Mouse (Mus musculus) stomach, postnatal 0 days (tissue): Measurements from ENCODE around the gene Prima1. TPM values are rescaled to one million over a fixed set of nuclear protein-coding genes. Genes with fewer than 3 reads are reported as not detected.

Experiments
- ATAC-seq: fragments of 200-750 bp; cut with Nextera tagmentation; 2 replicates; pipeline ENCODE4 v1.8.0; 2017; ENCODE audit not compliant: low FRiP score, low TSS enrichment
- DNase-seq: peaks from one replicate; pipeline ENCODE4 v3.0.0-alpha.2; 2016; ENCODE audit warnings: low spot score
- H3K27ac ChIP-seq: fragments of 300-500 bp; sonication (generic); replicated peaks from 2 replicates; pipeline ENCODE4 v1.5.1; 2014; ENCODE audit warnings: mild to moderate bottlenecking, control low read depth
- H3K27me3 ChIP-seq: fragments of 300-500 bp; sonication (generic); 2 replicates; pipeline ENCODE4 v1.6.1; 2014; ENCODE audit warnings: low read length; ENCODE audit not compliant: control insufficient read depth, insufficient read depth
- H3K36me3 ChIP-seq: fragments of 300-500 bp; sonication (generic); 2 replicates; pipeline ENCODE4 v1.6.1; 2014; ENCODE audit warnings: low read length, mixed read lengths; ENCODE audit not compliant: control insufficient read depth, insufficient read depth
- H3K4me1 ChIP-seq: fragments of 300-500 bp; sonication (generic); replicated peaks from 2 replicates; pipeline ENCODE4 v1.6.1; 2014; ENCODE audit warnings: antibody characterized with exemption; ENCODE audit not compliant: control insufficient read depth, insufficient read depth
- H3K4me2 ChIP-seq: fragments of 300-500 bp; sonication (generic); replicated peaks from 2 replicates; pipeline ENCODE4 v1.6.1; 2014; ENCODE audit warnings: low read depth, mild to moderate bottlenecking, control low read depth, moderate library complexity
- H3K4me3 ChIP-seq: fragments of 300-500 bp; sonication (generic); 2 replicates; pipeline ENCODE4 v1.5.1; 2014; ENCODE audit warnings: low read depth, low read length, control low read depth
- H3K9ac ChIP-seq: fragments of 300-500 bp; sonication (generic); 2 replicates; pipeline ENCODE4 v1.6.1; 2014; ENCODE audit warnings: mild to moderate bottlenecking, low read length, control low read depth, mixed read lengths
- H3K9me3 ChIP-seq: fragments of 300-500 bp; sonication (generic); 2 replicates; pipeline ENCODE4 v1.6.1; 2016; ENCODE audit warnings: low read length; ENCODE audit not compliant: control insufficient read depth
- CTCF ChIP-seq: IDR thresholded peaks from 2 replicates; pipeline ENCODE4 v1.5.1; 2016; ENCODE audit warnings: antibody characterized with exemption, low read depth, mild to moderate bottlenecking, moderate library complexity
- EP300 ChIP-seq: optimal IDR thresholded peaks from 2 replicates; pipeline ENCODE3; 2016; ENCODE audit warnings: antibody characterized with exemption
- WGBS: fragments of 180-500 bp; shearing (Covaris S2); extraction: QIAGEN DNeasy Blood & Tissue Kit; methylation state at CpG from one replicate; pipeline ENCODE4 v1.1.7; 2014; 5-methylcytosine and 5-hydroxymethylcytosine counted together
- polyA plus RNA-seq: library from polyadenylated mRNA; unstranded; fragments of >200 nt; fragmentation: Nextera tagmentation; extraction: Ambion mirVana; gene quantifications from 2 replicates; pipeline ENCODE4 v1.2.1, GENCODE M21; 2015

The Prima1 gene
- polyA plus RNA-seq, 1 experiment from 2014 or later: 1.5 TPM

DNA sequence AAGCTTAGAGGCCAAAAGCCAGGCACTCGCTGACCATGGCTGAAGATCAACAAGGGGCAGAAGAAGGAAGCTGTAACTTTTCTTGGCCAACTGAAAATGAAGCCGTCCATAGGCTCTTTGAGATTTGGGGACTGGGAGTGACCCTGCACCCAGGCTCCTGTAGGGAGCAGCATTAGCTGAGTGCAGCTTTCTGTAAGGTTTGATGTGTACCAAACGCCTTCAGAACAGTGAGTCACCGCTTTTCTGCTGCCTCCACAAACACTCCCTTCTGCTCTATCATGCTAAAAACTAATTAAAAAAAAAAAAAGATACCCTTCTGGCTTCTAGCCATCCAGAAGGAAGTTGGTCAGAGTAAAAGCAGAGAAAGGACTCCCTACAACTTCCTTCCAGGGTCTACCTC lies 34.5 kb upstream of the Prima1 start:
- Histone ChIP-seq H3K4me3 (no peak overlapping the region), H3K4me1 (no peaks in the 10 kb centered on the region), H3K27ac (no peak overlapping the region), H3K27me3 (no peaks in the 10 kb centered on the region), H3K36me3 (no peaks in the 10 kb centered on the region), H3K9me3 (no peaks in the 10 kb centered on the region), H3K9ac (no peak overlapping the region), H3K4me2 (no peak overlapping the region)
- WGBS: 31% methylated on average over 4 of the region's 4 CpGs
- peak; percentile 63; the same call in 1 of the 2 replicates for ATAC-seq
- TF ChIP-seq EP300 (no peak), CTCF (peak; percentile 59)
- DNase-seq: no peak

DNA sequence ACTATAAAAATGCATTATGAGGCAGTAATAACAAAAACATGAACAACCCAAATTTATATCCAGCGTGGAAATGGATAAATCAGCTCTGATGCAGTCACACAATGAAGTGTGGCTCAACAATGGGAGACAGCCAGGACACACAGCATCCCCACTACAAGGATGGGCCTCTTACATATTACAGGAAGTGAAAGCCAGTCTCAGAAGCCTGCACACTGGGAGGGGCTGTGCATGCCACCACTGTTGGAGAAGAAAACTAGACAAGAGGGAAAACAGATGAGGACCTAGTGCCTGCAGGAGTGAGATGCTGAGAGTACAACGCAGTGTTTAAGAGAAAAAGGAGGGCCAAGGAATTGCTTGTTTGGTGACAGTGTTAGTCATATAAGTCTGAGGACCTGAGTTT lies 31.8 kb upstream of the Prima1 start:
- WGBS: 89% methylated on average over 2 of the region's 2 CpGs

DNA sequence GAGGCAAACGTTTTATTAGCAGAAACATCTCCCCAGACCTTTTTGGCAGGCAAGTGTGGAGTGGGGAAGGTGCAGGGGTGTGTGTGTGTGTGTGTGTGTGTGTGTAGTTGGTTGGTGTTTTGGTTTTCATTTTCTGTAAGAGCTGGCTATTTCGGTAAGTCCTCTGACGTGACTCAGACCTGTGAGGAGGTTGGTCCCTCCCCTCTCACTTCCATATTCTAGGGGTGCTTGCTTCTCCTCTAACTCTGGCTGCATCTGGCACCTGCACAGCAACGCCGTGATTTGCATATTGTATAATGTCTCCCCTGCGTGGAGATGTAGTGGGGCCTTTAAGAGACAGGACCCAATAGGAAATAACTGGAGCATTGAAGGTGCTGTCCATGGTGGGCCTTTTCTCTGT lies 31.1 kb upstream of the Prima1 start:
- no peak for DNase-seq

More for the DNA sequence above, 31.8 kb upstream of the Prima1 start:
- no peak overlapping the region for H3K4me2 ChIP-seq
- DNase-seq: no peak
- no peaks in the 10 kb centered on the region for H3K4me1 ChIP-seq
- H3K9ac ChIP-seq: no peak overlapping the region
- no peaks in the 10 kb centered on the region for H3K36me3 ChIP-seq
- no peak overlapping the region for H3K27ac ChIP-seq
- TF ChIP-seq CTCF: no peak
- no peak for TF ChIP-seq EP300
- H3K9me3 ChIP-seq: no peaks in the 10 kb centered on the region
- no peak overlapping the region for H3K4me3 ChIP-seq
- no peak for ATAC-seq
- H3K27me3 ChIP-seq: no peaks in the 10 kb centered on the region

DNA sequence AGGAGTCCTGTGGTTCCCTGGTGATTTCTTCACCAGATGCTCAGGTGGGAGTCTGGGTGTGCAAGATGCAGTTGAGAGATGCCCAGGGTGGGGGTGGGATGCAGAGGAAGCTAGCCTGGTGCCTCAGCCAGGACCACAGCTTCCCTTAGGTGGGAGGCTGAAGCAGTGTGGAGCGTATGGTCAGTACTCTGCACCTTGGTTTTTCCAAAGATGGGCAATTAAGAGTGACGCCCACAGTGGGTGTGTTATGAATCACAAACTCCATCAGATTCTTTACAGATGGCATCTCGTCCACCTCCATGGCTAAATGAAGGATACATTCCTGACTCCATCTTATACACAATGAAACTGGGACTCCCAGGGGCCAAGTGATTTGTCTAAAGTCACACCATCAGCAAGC lies 30.2 kb upstream of the Prima1 start:
- Histone ChIP-seq H3K27ac (no peak overlapping the region), H3K4me2 (no peak overlapping the region), H3K4me3 (no peak overlapping the region), H3K9ac (no peak overlapping the region), H3K36me3 (no peaks in the 10 kb centered on the region), H3K4me1 (no peaks in the 10 kb centered on the region), H3K27me3 (no peaks in the 10 kb centered on the region), H3K9me3 (no peaks in the 10 kb centered on the region)
- ATAC-seq (no peak), DNase-seq (no peak)
- no peak for TF ChIP-seq CTCF
- no peak for TF ChIP-seq EP300
- WGBS: 86% methylated on average over 3 of the region's 3 CpGs

More for the DNA sequence above, 31.1 kb upstream of the Prima1 start:
- Histone ChIP-seq H3K4me1 (no peaks in the 10 kb centered on the region), H3K36me3 (no peaks in the 10 kb centered on the region), H3K4me2 (no peak overlapping the region), H3K9ac (no peak overlapping the region), H3K27ac (no peak overlapping the region), H3K9me3 (no peaks in the 10 kb centered on the region), H3K4me3 (no peak overlapping the region), H3K27me3 (no peaks in the 10 kb centered on the region)
- no peak for ATAC-seq
- TF ChIP-seq CTCF (no peak), EP300 (no peak)
- 62% methylated on average over 6 of the region's 6 CpGs for WGBS

- WGBS: 45% methylated on average over 3 of the region's 3 CpGs
These were observed 24.7 kb upstream of the Prima1 start for GRCm38 (mm10) chr12:103266605-103267004.

DNA sequence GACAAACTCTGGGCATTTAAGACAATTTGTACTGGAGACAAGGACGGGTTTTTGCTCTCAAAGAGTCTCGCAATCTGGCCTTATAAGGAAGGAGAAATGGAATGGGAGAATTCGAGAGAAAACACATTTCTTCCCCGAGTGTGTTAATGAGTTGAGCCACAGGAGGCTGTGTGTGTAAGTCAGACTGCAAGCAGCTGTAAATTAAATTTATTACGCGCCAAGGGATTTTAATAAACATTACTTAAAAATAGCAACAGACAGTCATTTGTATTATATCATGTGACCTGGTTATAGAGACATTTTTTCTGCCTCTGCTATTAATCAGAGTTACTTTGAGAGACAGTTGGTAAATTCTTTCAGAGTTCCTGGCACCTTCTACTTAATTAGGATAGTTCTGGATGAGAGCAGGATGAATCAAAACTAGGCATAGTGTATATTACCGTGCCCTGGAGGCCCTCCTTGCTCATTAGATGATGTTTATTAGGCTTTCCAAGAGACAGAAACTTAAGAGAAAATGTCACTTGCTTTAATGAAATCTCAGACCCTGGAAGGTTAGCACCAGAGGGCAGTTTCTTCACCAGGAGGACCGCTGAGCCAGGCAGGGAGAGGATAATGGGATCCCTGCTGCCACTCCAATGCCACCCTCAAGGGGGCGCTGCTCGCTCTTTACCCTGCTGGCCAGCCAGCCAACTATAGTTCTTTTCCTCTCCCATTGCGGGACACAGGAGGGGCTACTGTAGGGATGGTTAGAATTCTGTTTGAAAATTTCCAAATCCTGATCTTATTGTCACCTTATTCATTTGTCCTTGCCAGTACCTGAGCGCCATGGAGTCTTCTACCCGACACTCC lies 20.3 kb upstream of the Prima1 start:
- no peaks in the 10 kb centered on the region for H3K4me1 ChIP-seq
- no peak overlapping the region for H3K27ac ChIP-seq
- no peaks in the 10 kb centered on the region for H3K27me3 ChIP-seq
- no peak overlapping the region for H3K4me3 ChIP-seq
- H3K4me2 ChIP-seq: no peak overlapping the region
- H3K9ac ChIP-seq: no peak overlapping the region
- 39% methylated on average over 13 of the region's 13 CpGs for WGBS
- DNase-seq (peak; percentile 36), ATAC-seq (no peak; the same call in 1 of the 2 replicates)
- H3K36me3 ChIP-seq: no peaks in the 10 kb centered on the region
- TF ChIP-seq EP300 (no peak), CTCF (peak; percentile 70)
- no peaks in the 10 kb centered on the region for H3K9me3 ChIP-seq

More at GRCm38 (mm10) chr12:103266605-103267004, 24.7 kb upstream of the Prima1 start:
- Histone ChIP-seq H3K9ac (no peak overlapping the region), H3K27ac (no peak overlapping the region), H3K9me3 (no peaks in the 10 kb centered on the region), H3K27me3 (no peaks in the 10 kb centered on the region), H3K4me3 (no peak overlapping the region), H3K4me1 (no peaks in the 10 kb centered on the region), H3K36me3 (no peaks in the 10 kb centered on the region), H3K4me2 (no peak overlapping the region)
- ATAC-seq (no peak), DNase-seq (no peak)
- TF ChIP-seq CTCF (no peak), EP300 (no peak)
